Mouse (Mus musculus): ENCODE data around the gene Cep112. TPM values are rescaled to one million over a fixed set of nuclear protein-coding genes. Genes with fewer than 3 reads are reported as not detected.

Gene Cep112
- polyA plus RNA-seq, 1 experiment from 2014 or later, result 11.8 TPM

DNA sequence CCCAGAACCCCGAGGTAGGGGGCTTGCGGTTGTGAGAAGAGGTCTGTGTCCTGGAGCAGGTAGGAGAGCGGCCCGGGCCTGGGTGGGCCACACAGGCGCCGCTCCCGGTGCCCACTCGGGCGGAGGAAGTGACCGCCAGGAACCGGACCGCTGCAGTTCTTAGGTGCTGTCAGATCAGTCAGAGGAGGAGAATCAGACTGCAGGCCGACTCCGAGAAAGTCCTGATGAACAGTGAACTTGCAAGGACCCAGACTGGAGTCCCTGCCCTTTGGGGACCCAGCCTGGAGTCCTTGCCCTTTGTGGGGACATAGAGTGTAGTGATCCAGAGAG is 565 bp downstream of the Cep112 start:
- H3K9me3 ChIP-seq (replicated peaks; ENCODE audit: control insufficient read depth, low read length), result no peaks in the 10 kb centered on the region
- H3K4me3 ChIP-seq (ENCODE audit: low read depth, low read length), result peak overlapping the region; percentile 75
- peak overlapping the region; percentile 35; the same call in 1 of the 2 replicates for H3K27ac ChIP-seq (ENCODE audit: low read depth, low read length)
- 7% methylated on average over 14 of the region's 14 CpGs for WGBS (ENCODE audit: insufficient replicate concordance)
- H3K36me3 ChIP-seq (ENCODE audit: control insufficient read depth, insufficient read depth, low read length), result no peaks in the 10 kb centered on the region
- H3K4me2 ChIP-seq, result peak overlapping the region; percentile 88
- no peaks in the 10 kb centered on the region for H3K27me3 ChIP-seq (ENCODE audit: control insufficient read depth, insufficient read depth, low read length)
- H3K4me1 ChIP-seq (ENCODE audit: control insufficient read depth, insufficient read depth, low read length), result no peaks in the 10 kb centered on the region; the same call in 1 of the 2 replicates
- peak overlapping the region; percentile 85 for H3K9ac ChIP-seq (ENCODE audit: low read depth, low read length)
- no peak for ATAC-seq (replicated peaks; ENCODE audit: insufficient number of reproducible peaks, low FRiP score, low TSS enrichment)

DNA sequence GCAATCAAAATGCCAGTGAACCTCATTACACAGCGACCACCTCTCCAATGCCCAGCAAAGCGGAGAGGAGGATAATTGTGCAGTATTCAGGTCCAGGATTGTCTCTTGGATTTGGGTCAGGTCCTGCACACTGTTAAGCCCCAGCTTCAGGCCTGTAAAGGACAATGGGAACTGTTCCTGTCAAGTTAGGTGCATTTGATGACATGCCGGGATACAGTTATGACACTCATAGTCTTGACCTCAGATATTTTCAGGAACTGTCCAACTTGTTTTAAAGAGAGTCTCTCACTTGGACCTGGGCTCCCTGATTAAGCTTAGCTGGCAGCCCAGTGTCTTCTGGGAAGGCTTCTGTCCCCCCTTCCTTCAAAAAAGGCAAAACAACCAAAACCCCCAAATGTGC is 1.1 kb downstream of the Cep112 start:
- Histone ChIP-seq H3K4me2 (peak overlapping the region; percentile 88), H3K4me1 (ENCODE audit: control insufficient read depth, insufficient read depth, low read length) (no peaks in the 10 kb centered on the region; the same call in 1 of the 2 replicates), H3K4me3 (ENCODE audit: low read depth, low read length) (peak overlapping the region; percentile 75), H3K9ac (ENCODE audit: low read depth, low read length) (no peak overlapping the region; the same call in 1 of the 2 replicates), H3K27me3 (ENCODE audit: control insufficient read depth, insufficient read depth, low read length) (no peaks in the 10 kb centered on the region), H3K27ac (ENCODE audit: low read depth, low read length) (no peak overlapping the region), H3K9me3 (replicated peaks; ENCODE audit: control insufficient read depth, low read length) (no peaks in the 10 kb centered on the region), H3K36me3 (ENCODE audit: control insufficient read depth, insufficient read depth, low read length) (no peaks in the 10 kb centered on the region)
- ATAC-seq (replicated peaks; ENCODE audit: insufficient number of reproducible peaks, low FRiP score, low TSS enrichment), result no peak
- 87% methylated on average over 3 of the region's 3 CpGs for WGBS (ENCODE audit: insufficient replicate concordance)

DNA sequence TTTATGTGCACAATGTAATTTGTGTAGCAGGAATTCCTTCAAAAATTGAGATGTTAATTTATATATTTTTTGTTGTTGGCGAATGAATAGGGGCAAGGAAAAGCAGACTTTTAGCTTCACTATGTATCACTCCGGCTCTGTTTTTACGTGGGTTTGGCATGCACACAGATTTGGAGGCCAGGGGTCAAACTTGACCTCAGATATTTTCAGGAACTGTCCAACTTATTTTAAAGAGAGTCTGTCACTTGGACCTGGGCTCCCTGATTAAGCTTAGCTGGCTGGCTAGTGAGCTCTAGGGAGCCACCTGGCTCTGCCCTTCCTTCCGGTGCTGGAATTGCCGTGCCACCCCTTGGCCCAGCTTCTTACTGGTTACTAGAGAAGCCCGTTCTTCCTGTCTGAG is 2.2 kb downstream of the Cep112 start:
- no peaks in the 10 kb centered on the region for H3K9me3 ChIP-seq (replicated peaks; ENCODE audit: control insufficient read depth, low read length)
- H3K9ac ChIP-seq (ENCODE audit: low read depth, low read length), result no peak overlapping the region
- no peak for ATAC-seq (replicated peaks; ENCODE audit: insufficient number of reproducible peaks, low FRiP score, low TSS enrichment)
- 67% methylated on average over 6 of the region's 6 CpGs for WGBS (ENCODE audit: insufficient replicate concordance)
- no peak overlapping the region for H3K4me3 ChIP-seq (ENCODE audit: low read depth, low read length)
- H3K36me3 ChIP-seq (ENCODE audit: control insufficient read depth, insufficient read depth, low read length), result no peaks in the 10 kb centered on the region
- no peak overlapping the region for H3K4me2 ChIP-seq
- H3K4me1 ChIP-seq (ENCODE audit: control insufficient read depth, insufficient read depth, low read length), result no peaks in the 10 kb centered on the region; the same call in 1 of the 2 replicates
- H3K27me3 ChIP-seq (ENCODE audit: control insufficient read depth, insufficient read depth, low read length), result no peaks in the 10 kb centered on the region
- H3K27ac ChIP-seq (ENCODE audit: low read depth, low read length), result no peak overlapping the region

DNA sequence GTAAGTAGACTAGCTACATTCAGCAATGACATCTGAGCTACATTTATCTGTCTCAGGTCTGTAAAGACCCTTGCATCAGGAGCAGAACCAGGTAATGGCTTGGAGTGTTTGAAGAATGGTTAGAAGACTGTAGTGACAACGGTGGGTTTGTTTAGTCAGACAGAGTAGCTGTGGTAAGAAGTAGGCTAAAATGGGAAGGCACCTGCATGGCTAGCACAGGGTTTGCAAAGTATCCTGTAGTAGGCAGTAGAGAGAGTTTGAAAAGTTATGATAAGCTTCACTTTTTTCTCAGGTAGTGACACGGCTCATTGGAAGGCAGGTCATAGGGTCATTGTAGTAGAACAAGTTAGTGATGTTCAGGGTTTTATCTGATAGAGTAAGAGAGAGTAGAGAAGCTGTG is 4.1 kb downstream of the Cep112 start:
- no peak for ATAC-seq (replicated peaks; ENCODE audit: insufficient number of reproducible peaks, low FRiP score, low TSS enrichment)

DNA sequence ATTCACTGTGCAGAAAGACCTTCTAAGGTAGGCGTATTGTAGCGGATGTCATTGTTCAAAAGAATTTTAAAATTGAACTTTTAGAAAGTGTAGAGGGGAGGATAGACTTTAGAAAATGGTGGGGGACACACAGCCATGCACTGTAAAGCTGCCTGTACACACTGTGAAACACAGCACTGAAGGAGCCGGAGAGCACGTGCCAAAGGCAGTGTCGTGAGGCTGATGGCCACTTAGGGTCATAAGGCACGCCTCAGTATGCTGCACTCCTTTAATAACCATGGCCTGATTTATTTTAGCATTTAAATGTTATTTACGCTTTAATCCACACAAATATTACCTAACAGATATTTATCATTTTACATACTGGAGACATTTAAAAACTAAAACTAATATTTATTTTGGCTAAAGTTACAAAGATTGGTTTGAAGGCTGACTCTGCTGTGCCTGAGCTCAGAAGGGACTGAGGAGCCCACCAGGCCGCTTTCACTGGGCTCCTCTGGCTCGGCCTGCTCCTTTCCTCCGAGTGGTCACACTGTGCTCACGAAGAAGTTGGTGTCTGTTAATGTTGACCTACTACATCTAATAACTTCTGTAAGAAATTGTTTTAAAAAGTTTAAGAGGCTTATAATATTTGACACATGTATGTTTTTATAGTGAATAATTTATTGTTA is 19.0 kb downstream of the Cep112 start:
- H3K36me3 ChIP-seq (ENCODE audit: control insufficient read depth, insufficient read depth, low read length), result no peaks in the 10 kb centered on the region
- H3K9ac ChIP-seq (ENCODE audit: low read depth, low read length), result no peak overlapping the region
- WGBS (ENCODE audit: insufficient replicate concordance), result 84% methylated on average over 11 of the region's 11 CpGs
- H3K27me3 ChIP-seq (ENCODE audit: control insufficient read depth, insufficient read depth, low read length), result no peaks in the 10 kb centered on the region
- no peak overlapping the region for H3K27ac ChIP-seq (ENCODE audit: low read depth, low read length)
- H3K4me2 ChIP-seq, result no peak overlapping the region
- no peak for ATAC-seq (replicated peaks; ENCODE audit: insufficient number of reproducible peaks, low FRiP score, low TSS enrichment)
- H3K4me3 ChIP-seq (ENCODE audit: low read depth, low read length), result no peak overlapping the region
- H3K9me3 ChIP-seq (replicated peaks; ENCODE audit: control insufficient read depth, low read length), result no peaks in the 10 kb centered on the region
- no peaks in the 10 kb centered on the region for H3K4me1 ChIP-seq (ENCODE audit: control insufficient read depth, insufficient read depth, low read length)

More for the DNA sequence above, 4.1 kb downstream of the Cep112 start:
- no peak overlapping the region for H3K4me3 ChIP-seq (ENCODE audit: low read depth, low read length)
- no peak overlapping the region for H3K27ac ChIP-seq (ENCODE audit: low read depth, low read length)
- no peaks in the 10 kb centered on the region for H3K36me3 ChIP-seq (ENCODE audit: control insufficient read depth, insufficient read depth, low read length)
- no peak overlapping the region for H3K9ac ChIP-seq (ENCODE audit: low read depth, low read length)
- H3K4me2 ChIP-seq, result no peak overlapping the region
- 65% methylated on average over 2 of the region's 2 CpGs for WGBS (ENCODE audit: insufficient replicate concordance)
- no peaks in the 10 kb centered on the region; the same call in 1 of the 2 replicates for H3K4me1 ChIP-seq (ENCODE audit: control insufficient read depth, insufficient read depth, low read length)
- no peaks in the 10 kb centered on the region for H3K27me3 ChIP-seq (ENCODE audit: control insufficient read depth, insufficient read depth, low read length)
- H3K9me3 ChIP-seq (replicated peaks; ENCODE audit: control insufficient read depth, low read length), result no peaks in the 10 kb centered on the region

DNA sequence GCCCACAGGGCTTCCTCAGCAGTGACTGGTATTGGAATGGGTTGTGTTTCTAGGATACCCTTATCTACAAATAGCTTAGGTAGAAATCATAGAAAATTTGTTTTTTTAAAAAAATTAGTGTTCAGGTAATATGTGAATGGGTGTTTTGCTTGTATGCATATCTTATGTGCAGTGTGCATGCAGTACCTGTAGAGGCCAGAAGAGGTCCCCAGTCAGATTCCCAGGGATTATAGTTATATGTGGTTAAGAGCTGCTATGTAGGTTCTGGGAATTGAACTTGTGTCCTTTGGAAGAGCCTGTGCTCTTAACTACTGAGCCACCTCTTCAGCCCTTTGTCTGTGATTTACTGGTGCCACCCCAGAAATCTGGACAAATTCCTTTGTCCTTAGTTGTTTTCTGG is 22.2 kb downstream of the Cep112 start:
- Histone ChIP-seq H3K9me3 (replicated peaks; ENCODE audit: control insufficient read depth, low read length) (no peaks in the 10 kb centered on the region), H3K4me3 (ENCODE audit: low read depth, low read length) (no peak overlapping the region), H3K4me2 (no peak overlapping the region), H3K27ac (ENCODE audit: low read depth, low read length) (no peak overlapping the region), H3K4me1 (ENCODE audit: control insufficient read depth, insufficient read depth, low read length) (no peaks in the 10 kb centered on the region), H3K36me3 (ENCODE audit: control insufficient read depth, insufficient read depth, low read length) (no peaks in the 10 kb centered on the region), H3K9ac (ENCODE audit: low read depth, low read length) (no peak overlapping the region), H3K27me3 (ENCODE audit: control insufficient read depth, insufficient read depth, low read length) (no peaks in the 10 kb centered on the region)
- no peak for ATAC-seq (replicated peaks; ENCODE audit: insufficient number of reproducible peaks, low FRiP score, low TSS enrichment)

DNA sequence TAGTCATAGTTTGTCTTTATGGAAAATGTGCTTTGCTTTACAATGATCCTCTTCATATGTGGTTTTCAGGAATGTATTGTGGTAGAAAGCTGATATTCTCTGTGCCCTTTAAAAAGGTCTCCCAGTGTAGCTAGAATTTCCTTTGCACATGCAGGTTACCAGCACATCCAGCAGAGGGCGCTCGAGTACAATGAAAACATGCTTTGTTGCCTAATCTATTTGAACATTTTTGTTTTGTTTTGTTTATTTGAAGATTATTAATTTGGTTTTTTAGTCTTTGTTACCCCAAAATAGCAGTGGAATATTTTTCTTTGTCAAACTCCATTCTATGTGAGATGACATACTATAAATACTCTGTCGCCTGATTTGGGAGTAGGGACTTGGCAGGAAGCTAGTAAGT is 24.8 kb downstream of the Cep112 start:
- ATAC-seq (replicated peaks; ENCODE audit: insufficient number of reproducible peaks, low FRiP score, low TSS enrichment), result no peak
- Histone ChIP-seq H3K4me2 (no peak overlapping the region), H3K4me1 (ENCODE audit: control insufficient read depth, insufficient read depth, low read length) (no peaks in the 10 kb centered on the region), H3K36me3 (ENCODE audit: control insufficient read depth, insufficient read depth, low read length) (no peaks in the 10 kb centered on the region), H3K9ac (ENCODE audit: low read depth, low read length) (no peak overlapping the region), H3K4me3 (ENCODE audit: low read depth, low read length) (no peak overlapping the region), H3K27me3 (ENCODE audit: control insufficient read depth, insufficient read depth, low read length) (no peaks in the 10 kb centered on the region), H3K9me3 (replicated peaks; ENCODE audit: control insufficient read depth, low read length) (no peaks in the 10 kb centered on the region), H3K27ac (ENCODE audit: low read depth, low read length) (no peak overlapping the region)
- 32% methylated on average over 3 of the region's 3 CpGs for WGBS (ENCODE audit: insufficient replicate concordance)

DNA sequence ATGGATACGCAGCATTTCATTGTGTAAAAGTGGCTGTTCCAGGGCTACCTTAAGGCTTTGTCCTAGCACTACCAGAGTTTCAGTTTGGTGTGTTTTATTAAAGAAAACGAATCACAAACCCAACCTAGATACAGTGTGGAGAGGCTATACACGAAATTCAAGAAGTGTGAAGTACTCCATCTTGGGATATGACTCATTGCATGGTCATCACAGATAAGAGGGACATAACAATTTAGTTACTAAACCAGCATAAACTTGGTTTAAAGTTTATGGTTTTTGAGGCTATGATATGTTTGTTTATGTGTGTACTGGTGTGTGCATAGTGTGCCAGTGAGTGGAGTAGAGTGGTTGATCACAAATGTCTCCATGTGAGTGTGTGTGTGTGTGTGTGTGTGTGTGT is 34.6 kb downstream of the Cep112 start:
- H3K4me2 ChIP-seq, result no peak overlapping the region
- H3K4me1 ChIP-seq (ENCODE audit: control insufficient read depth, insufficient read depth, low read length), result peaks cover 7% of the 10 kb centered on the region; the same call in 1 of the 2 replicates
- H3K9me3 ChIP-seq (replicated peaks; ENCODE audit: control insufficient read depth, low read length), result no peaks in the 10 kb centered on the region
- no peak overlapping the region for H3K27ac ChIP-seq (ENCODE audit: low read depth, low read length)
- WGBS (ENCODE audit: insufficient replicate concordance), result 75% methylated on average over 3 of the region's 3 CpGs
- no peaks in the 10 kb centered on the region for H3K36me3 ChIP-seq (ENCODE audit: control insufficient read depth, insufficient read depth, low read length)
- H3K27me3 ChIP-seq (ENCODE audit: control insufficient read depth, insufficient read depth, low read length), result no peaks in the 10 kb centered on the region
- no peak overlapping the region for H3K4me3 ChIP-seq (ENCODE audit: low read depth, low read length)
- no peak overlapping the region for H3K9ac ChIP-seq (ENCODE audit: low read depth, low read length)
- no peak for ATAC-seq (replicated peaks; ENCODE audit: insufficient number of reproducible peaks, low FRiP score, low TSS enrichment)

DNA sequence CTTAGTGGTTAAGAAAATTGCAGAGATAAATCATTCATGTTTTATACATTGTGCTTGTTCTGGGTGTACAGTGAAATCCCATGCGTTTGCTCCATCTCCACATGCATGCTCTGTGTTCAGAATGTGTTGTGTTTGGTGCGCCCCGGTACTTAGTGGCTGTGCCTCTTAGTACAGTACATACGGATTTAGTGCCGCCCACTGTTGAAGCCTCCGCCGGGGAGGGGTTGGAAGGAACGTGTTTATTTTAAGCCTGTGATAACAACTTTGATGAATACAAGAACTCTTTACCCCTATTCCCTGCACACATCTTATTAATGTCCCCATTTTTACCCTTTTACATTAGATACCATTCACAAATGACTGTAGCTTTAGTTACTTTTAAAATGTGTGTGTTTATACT is 39.1 kb downstream of the Cep112 start:
- H3K27ac ChIP-seq (ENCODE audit: low read depth, low read length), result no peak overlapping the region
- H3K9me3 ChIP-seq (replicated peaks; ENCODE audit: control insufficient read depth, low read length), result no peaks in the 10 kb centered on the region
- H3K9ac ChIP-seq (ENCODE audit: low read depth, low read length), result no peak overlapping the region
- H3K36me3 ChIP-seq (ENCODE audit: control insufficient read depth, insufficient read depth, low read length), result no peaks in the 10 kb centered on the region
- H3K4me1 ChIP-seq (ENCODE audit: control insufficient read depth, insufficient read depth, low read length), result peaks cover 7% of the 10 kb centered on the region; the same call in 1 of the 2 replicates
- H3K4me2 ChIP-seq, result no peak overlapping the region
- WGBS (ENCODE audit: insufficient replicate concordance), result 37% methylated on average over 8 of the region's 8 CpGs
- no peak for ATAC-seq (replicated peaks; ENCODE audit: insufficient number of reproducible peaks, low FRiP score, low TSS enrichment)
- no peaks in the 10 kb centered on the region for H3K27me3 ChIP-seq (ENCODE audit: control insufficient read depth, insufficient read depth, low read length)
- no peak overlapping the region for H3K4me3 ChIP-seq (ENCODE audit: low read depth, low read length)

Data from heart, embryonic 11.5 days (tissue).